Mouse (Mus musculus): ENCODE measurements at regions not wholly inside any gene's neighbourhood (a gene's known extent, or its start where the extent isn't known, plus 50 kb on each side); places are given as distances from the start of the nearest gene placed in this dataset.
A peak's percentile ranks its signal among the peaks of the same experiment; 100 is the strongest.

DNA sequence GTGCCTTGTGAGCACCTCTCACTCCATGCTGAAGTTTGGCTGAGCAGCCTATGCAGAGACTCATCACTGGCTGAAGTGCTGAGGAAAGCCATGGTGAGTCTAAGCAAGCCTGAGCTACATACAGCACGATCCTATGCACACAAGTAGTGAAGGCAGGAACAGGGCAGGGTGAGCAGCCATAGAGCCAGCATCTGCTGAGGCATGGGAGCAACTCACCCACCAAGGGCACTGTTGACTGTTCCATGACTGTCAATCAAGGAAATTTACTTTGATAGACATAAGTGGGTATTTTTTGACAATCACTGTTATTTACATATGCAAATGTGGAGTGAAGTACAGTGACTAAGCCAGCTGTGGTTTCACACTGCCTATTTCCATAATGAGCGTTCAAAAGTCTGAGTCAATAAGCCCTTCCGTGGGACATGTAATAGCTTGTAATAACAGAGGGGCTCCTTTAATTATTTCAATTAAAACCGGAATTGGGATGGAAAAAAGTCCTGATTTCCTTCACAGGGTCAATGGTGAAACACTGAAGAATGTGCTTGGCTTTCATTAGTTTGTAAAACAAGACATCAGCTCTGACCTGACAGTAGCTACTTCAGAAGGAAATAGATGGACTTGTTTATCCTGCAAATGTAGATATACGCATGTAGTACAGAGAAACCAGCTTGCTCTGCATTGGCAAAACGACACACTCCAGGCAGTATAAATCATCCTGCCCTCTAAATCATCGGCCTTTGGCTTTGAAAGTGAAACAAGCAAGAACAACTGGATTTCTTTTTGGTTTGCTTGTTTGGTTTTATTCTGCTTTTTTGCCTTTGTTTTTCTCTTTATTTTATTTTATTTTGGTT, 62.1 kb downstream of the Tuba3b start:
- Histone ChIP-seq H3K36me3 (ENCODE audit: control insufficient read depth, insufficient read depth, low read length) (no peaks in the 10 kb centered on the region), H3K4me1 (replicated peaks; ENCODE audit: control insufficient read depth, insufficient read depth, low read length) (no peaks in the 10 kb centered on the region), H3K27me3 (ENCODE audit: control insufficient read depth, insufficient read depth, low read length) (no peaks in the 10 kb centered on the region), H3K4me3 (ENCODE audit: control insufficient read depth, insufficient read depth, low read length) (no peak overlapping the region), H3K27ac (ENCODE audit: control insufficient read depth, insufficient read depth, low read length) (no peak overlapping the region)
- WGBS, result 83% methylated on average over 7 of the region's 7 CpGs
- DNase-seq, result no peak
- TF ChIP-seq POLR2A (IDR thresholded peaks at IDR 0.05; ENCODE audit: control insufficient read depth, extremely low read depth, insufficient read depth, low read length, poor library complexity) (no peak), CTCF (IDR thresholded peaks at IDR 0.05; ENCODE audit: borderline replicate concordance, control insufficient read depth, extremely low read depth, insufficient read depth, low read length, poor library complexity) (no peak)

- WGBS, result 97% methylated on average over 1 of the region's 1 CpGs
- Histone ChIP-seq H3K4me1 (replicated peaks; ENCODE audit: control insufficient read depth, insufficient read depth, low read length) (no peaks in the 10 kb centered on the region), H3K27ac (ENCODE audit: control insufficient read depth, insufficient read depth, low read length) (no peak overlapping the region), H3K4me3 (ENCODE audit: control insufficient read depth, insufficient read depth, low read length) (no peak overlapping the region), H3K27me3 (ENCODE audit: control insufficient read depth, insufficient read depth, low read length) (no peaks in the 10 kb centered on the region), H3K36me3 (ENCODE audit: control insufficient read depth, insufficient read depth, low read length) (no peaks in the 10 kb centered on the region)
- no peak for TF ChIP-seq POLR2A (IDR thresholded peaks at IDR 0.05; ENCODE audit: control insufficient read depth, extremely low read depth, insufficient read depth, low read length, poor library complexity)
- no peak for TF ChIP-seq CTCF (IDR thresholded peaks at IDR 0.05; ENCODE audit: borderline replicate concordance, control insufficient read depth, extremely low read depth, insufficient read depth, low read length, poor library complexity)
- no peak for DNase-seq
These were observed 64.0 kb downstream of the Tuba3b start for GRCm38 (mm10) chr6:145679516-145679915.

- Histone ChIP-seq H3K36me3 (ENCODE audit: control insufficient read depth, insufficient read depth, low read length) (no peaks in the 10 kb centered on the region), H3K27ac (ENCODE audit: control insufficient read depth, insufficient read depth, low read length) (no peak overlapping the region), H3K4me3 (ENCODE audit: control insufficient read depth, insufficient read depth, low read length) (no peak overlapping the region), H3K27me3 (ENCODE audit: control insufficient read depth, insufficient read depth, low read length) (no peaks in the 10 kb centered on the region), H3K4me1 (replicated peaks; ENCODE audit: control insufficient read depth, insufficient read depth, low read length) (no peaks in the 10 kb centered on the region)
- 69% methylated on average over 6 of the region's 6 CpGs for WGBS
- DNase-seq, result peak; percentile 4
- TF ChIP-seq POLR2A (IDR thresholded peaks at IDR 0.05; ENCODE audit: control insufficient read depth, extremely low read depth, insufficient read depth, low read length, poor library complexity), result no peak
- no peak for TF ChIP-seq CTCF (IDR thresholded peaks at IDR 0.05; ENCODE audit: borderline replicate concordance, control insufficient read depth, extremely low read depth, insufficient read depth, low read length, poor library complexity)
These were observed 59.5 kb upstream of the Rassf8 start for GRCm38 (mm10) chr6:145687073-145687472.

DNA sequence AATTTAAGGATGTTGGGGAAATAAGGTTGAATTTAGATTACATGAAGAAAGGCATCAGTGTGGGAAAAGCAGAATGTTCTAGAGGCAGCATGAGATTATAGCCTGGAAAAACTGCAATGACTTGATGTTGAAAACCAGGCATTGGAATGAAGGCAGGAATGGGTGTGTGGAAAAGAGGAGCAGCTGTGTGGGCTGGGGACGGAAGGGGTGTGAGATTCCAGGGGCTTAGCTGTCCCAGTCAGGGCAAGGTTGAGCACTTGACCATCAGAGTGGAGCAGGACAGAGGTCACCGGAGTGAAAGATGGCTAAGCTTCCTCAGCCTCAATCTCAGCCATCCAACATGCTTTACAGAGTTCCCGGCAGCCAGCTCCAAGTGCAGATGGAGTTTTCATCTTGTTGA, 54.9 kb upstream of the Rassf8 start:
- no peaks in the 10 kb centered on the region for H3K4me1 ChIP-seq (replicated peaks; ENCODE audit: control insufficient read depth, insufficient read depth, low read length)
- DNase-seq, result no peak
- WGBS, result 85% methylated on average over 3 of the region's 3 CpGs
- H3K4me3 ChIP-seq (ENCODE audit: control insufficient read depth, insufficient read depth, low read length), result no peak overlapping the region
- no peaks in the 10 kb centered on the region for H3K27me3 ChIP-seq (ENCODE audit: control insufficient read depth, insufficient read depth, low read length)
- no peak overlapping the region for H3K27ac ChIP-seq (ENCODE audit: control insufficient read depth, insufficient read depth, low read length)
- H3K36me3 ChIP-seq (ENCODE audit: control insufficient read depth, insufficient read depth, low read length), result no peaks in the 10 kb centered on the region
- TF ChIP-seq CTCF (IDR thresholded peaks at IDR 0.05; ENCODE audit: borderline replicate concordance, control insufficient read depth, extremely low read depth, insufficient read depth, low read length, poor library complexity), result no peak
- no peak for TF ChIP-seq POLR2A (IDR thresholded peaks at IDR 0.05; ENCODE audit: control insufficient read depth, extremely low read depth, insufficient read depth, low read length, poor library complexity)

DNA sequence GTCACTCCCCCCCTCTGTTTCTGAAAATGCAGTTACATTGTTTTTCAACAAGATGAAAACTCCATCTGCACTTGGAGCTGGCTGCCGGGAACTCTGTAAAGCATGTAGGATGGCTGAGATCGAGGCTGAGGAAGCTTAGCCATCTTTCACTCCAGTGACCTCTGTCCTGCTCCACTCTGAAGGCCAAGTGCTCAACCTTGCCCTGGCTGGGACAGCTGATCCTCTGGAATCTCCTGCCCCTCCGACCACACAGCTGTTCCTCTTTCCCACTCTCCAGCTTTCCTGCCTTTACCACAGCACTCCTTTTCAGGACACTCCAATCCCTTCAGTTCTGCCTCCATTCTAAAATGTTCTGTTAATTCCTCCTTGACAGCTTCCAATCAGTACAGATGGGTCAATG, 51.7 kb upstream of the Rassf8 start:
- H3K36me3 ChIP-seq (ENCODE audit: control insufficient read depth, insufficient read depth, low read length), result no peaks in the 10 kb centered on the region
- 95% methylated on average over 3 of the region's 3 CpGs for WGBS
- H3K4me3 ChIP-seq (ENCODE audit: control insufficient read depth, insufficient read depth, low read length), result no peak overlapping the region
- TF ChIP-seq CTCF (IDR thresholded peaks at IDR 0.05; ENCODE audit: borderline replicate concordance, control insufficient read depth, extremely low read depth, insufficient read depth, low read length, poor library complexity) (no peak), POLR2A (IDR thresholded peaks at IDR 0.05; ENCODE audit: control insufficient read depth, extremely low read depth, insufficient read depth, low read length, poor library complexity) (no peak)
- H3K4me1 ChIP-seq (replicated peaks; ENCODE audit: control insufficient read depth, insufficient read depth, low read length), result no peaks in the 10 kb centered on the region
- no peak overlapping the region for H3K27ac ChIP-seq (ENCODE audit: control insufficient read depth, insufficient read depth, low read length)
- DNase-seq, result no peak
- H3K27me3 ChIP-seq (ENCODE audit: control insufficient read depth, insufficient read depth, low read length), result no peaks in the 10 kb centered on the region

Data from thymus, adult 2 months (tissue).